Mouse (Mus musculus) E14TG2a.4 (cell line): ENCODE data around the gene Cfap99.

Experiments
- CTCF ChIP-seq: conservative IDR thresholded peaks from 2 replicates; pipeline ENCODE4 v1.5.1; 2014; ENCODE audit warnings: low read length
- NANOG ChIP-seq: IDR thresholded peaks from 2 replicates; pipeline ENCODE4 v1.6.1; 2014; ENCODE audit warnings: borderline replicate concordance, low read length, mixed read lengths
- POU5F1 ChIP-seq: IDR thresholded peaks from 2 replicates; pipeline ENCODE4 v1.6.1; 2014; ENCODE audit warnings: low read length, borderline replicate concordance

GRCm38 (mm10) chr5:34298061-34298460, 9.7 kb downstream of the Cfap99 start:
- TF ChIP-seq CTCF = no peak
- no peak for TF ChIP-seq NANOG
- TF ChIP-seq POU5F1 = no peak
